Mouse (Mus musculus) spleen, adult 2 months (tissue): Measurements from ENCODE around the gene Wdr92.

Source experiments
- CTCF ChIP-seq: fragments of 200-500 bp; IDR thresholded peaks from 2 replicates; pipeline ENCODE4 v1.5.1; 2011; ENCODE audit warnings: mild to moderate bottlenecking, inconsistent platforms; ENCODE audit not compliant: insufficient read depth, insufficient read length, insufficient replicate concordance; ENCODE audit errors: extremely low read depth
- POLR2A ChIP-seq: fragments of 200-500 bp; IDR thresholded peaks from 2 replicates; pipeline ENCODE4 v1.6.1; 2011; ENCODE audit warnings: low read depth, low read length, inconsistent platforms

DNA sequence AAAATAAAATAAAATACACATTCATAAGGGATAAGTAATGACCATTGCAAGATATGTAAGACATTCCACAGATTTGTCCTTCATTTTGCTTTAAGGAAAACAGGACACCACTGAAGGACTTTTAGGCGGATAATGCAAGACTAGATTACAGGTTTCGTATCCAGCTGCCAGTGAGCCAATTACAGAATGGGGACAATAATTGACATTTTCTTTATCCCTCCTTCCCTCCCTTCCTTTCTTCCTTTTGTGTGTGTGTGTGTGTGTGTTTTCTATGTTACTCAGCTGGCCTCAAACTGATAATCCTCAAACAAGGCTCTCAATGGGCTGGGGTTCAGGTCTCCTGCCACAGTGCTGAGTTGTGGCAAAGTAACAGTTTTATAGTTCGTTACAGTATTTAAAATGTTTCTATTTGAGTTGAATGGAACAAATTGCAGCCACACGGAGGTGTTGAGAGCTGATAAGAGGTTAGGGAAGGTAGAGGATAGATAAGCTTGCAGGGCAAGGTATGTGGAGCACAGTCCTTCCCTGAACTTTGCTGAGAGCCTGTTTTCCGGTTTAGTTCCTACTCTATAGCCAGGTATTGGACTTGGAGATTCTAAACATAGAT is 31.1 kb downstream of the Wdr92 start:
- TF ChIP-seq CTCF = no peak
- TF ChIP-seq POLR2A = no peak
